Mouse (Mus musculus) cerebellum, postnatal 4 days (tissue): ENCODE data around the gene Hes2.
A peak's percentile ranks its signal among the peaks of the same experiment; 100 is the strongest.

Experiments used
- DNase-seq, 2 experiments: peaks; one replicate each; pipeline ENCODE4 v3.0.0; 2022; ENCODE audit warnings: low spot score in 2 of 2, mixed read lengths in 1 of 2

The Hes2 gene

GRCm38 (mm10) chr4:152159285-152159678 is 615 bp downstream of the Hes2 start:
- DNase-seq = no peak

GRCm38 (mm10) chr4:152160748-152161147 is 2.1 kb downstream of the Hes2 start:
- no peak for DNase-seq

GRCm38 (mm10) chr4:152161601-152162000 is 2.9 kb downstream of the Hes2 start:
- no peak for DNase-seq

GRCm38 (mm10) chr4:152162748-152163147 is 4.1 kb downstream of the Hes2 start:
- no peak for DNase-seq

GRCm38 (mm10) chr4:152165036-152165931 is 6.6 kb downstream of the Hes2 start:
- peak; percentile 51 to 81 for DNase-seq

- no peak for DNase-seq
These were observed 9.4 kb downstream of the Hes2 start for GRCm38 (mm10) chr4:152168052-152168451.

- no peak for DNase-seq
These were observed 10.4 kb downstream of the Hes2 start for GRCm38 (mm10) chr4:152169103-152169502.

- no peak for DNase-seq
These were observed 11.6 kb downstream of the Hes2 start for GRCm38 (mm10) chr4:152170286-152170685.

GRCm38 (mm10) chr4:152171543-152171942 is 12.9 kb downstream of the Hes2 start:
- DNase-seq = no peak

- peak; percentile 57 to 85 for DNase-seq
These were observed 14.4 kb downstream of the Hes2 start for GRCm38 (mm10) chr4:152173041-152173440.

GRCm38 (mm10) chr4:152173956-152174355 is 15.3 kb downstream of the Hes2 start:
- no peak for DNase-seq

- no peak for DNase-seq
These were observed 18.0 kb downstream of the Hes2 start for GRCm38 (mm10) chr4:152176638-152177037.

GRCm38 (mm10) chr4:152177174-152177536 is 18.5 kb downstream of the Hes2 start:
- DNase-seq = no peak

GRCm38 (mm10) chr4:152177537-152178343 is 19.1 kb downstream of the Hes2 start, which contains the start of gene Acot7:
Acot7 (plus strand) TSS chr4:152178134.
- peak; percentile 77 to 94 for DNase-seq

GRCm38 (mm10) chr4:152178344-152178864 is 19.7 kb downstream of the Hes2 start:
- no peak for DNase-seq

- no peak for DNase-seq
These were observed 20.4 kb downstream of the Hes2 start for GRCm38 (mm10) chr4:152178916-152179705.

- DNase-seq = no peak
These were observed 21.4 kb downstream of the Hes2 start for GRCm38 (mm10) chr4:152179946-152180660.

- DNase-seq = no peak
These were observed 23.5 kb downstream of the Hes2 start for GRCm38 (mm10) chr4:152182205-152182604.

GRCm38 (mm10) chr4:152184353-152185035 is 25.8 kb downstream of the Hes2 start:
- no peak for DNase-seq

- DNase-seq = no peak
These were observed 26.5 kb downstream of the Hes2 start for GRCm38 (mm10) chr4:152185137-152185509.
